Mouse (Mus musculus) frontal cortex, postnatal 25 days (tissue): ENCODE measurements around the gene Snx30.
A peak's percentile ranks its signal among the peaks of the same experiment; 100 is the strongest.

Experiments used
- DNase-seq, 2 experiments: peaks; one replicate each; pipeline ENCODE4 v3.0.0; 2022; ENCODE audit warnings: low spot score in 2 of 2

Snx30 gene

DNA sequence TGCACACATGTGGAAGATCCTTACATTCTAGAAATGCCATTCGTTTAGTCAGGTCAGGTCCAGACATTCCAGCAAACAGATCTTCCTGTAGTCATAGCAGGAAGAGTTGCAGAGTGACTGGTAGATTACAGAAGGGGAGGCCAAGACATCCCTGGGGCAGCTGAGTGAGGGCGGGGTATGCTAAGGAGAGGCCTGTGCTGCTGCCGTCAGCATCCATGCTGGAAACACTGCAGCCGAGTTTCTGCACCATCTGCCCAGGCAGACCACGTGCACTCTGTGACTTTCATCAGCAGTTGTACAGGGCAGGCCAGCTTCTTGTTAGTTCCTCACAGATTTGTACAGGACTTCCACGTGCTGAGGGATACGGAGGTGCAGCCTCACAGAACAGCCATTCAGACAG lies 17.8 kb downstream of the Snx30 start:
- DNase-seq, result no peak

DNA sequence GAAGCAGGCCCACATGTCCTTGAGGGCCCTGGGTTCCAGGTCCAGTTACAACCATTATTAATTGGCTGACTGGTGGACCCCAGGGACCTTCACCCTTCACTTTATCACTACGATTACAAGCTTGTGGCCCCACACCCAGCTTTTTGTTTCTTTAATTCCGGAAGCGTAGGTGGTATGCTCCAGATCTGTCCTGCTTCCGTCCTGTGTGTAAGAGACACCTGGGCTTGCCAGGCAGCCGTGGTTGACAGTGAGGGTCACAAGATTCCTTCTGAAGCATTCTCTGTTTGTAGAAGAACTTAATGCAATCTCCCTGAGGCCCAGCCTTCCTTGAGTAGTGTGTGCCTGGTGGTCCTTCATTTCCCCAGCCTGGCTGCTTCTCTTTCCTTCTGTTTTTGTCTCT lies 19.2 kb downstream of the Snx30 start:
- DNase-seq, result no peak

DNA sequence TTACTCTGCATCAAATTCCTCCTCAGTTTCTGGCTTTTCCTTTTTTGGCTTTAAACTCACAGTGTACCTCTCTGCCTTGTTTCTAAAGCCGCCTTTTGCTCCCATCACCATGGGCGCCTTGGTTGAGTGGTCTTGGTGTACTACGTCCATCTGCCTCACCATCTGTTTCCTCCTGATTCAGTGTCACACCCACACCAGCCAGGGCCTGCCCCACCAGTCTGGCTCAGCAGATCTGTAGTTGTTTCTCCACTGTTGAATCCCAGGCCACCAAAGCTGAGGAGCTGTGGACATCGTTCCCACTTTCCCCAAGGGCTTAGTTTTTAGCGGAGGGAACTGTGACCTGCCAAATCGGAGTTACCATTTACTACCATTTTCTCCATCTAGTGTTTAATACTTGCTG lies 20.0 kb downstream of the Snx30 start:
- no peak for DNase-seq

DNA sequence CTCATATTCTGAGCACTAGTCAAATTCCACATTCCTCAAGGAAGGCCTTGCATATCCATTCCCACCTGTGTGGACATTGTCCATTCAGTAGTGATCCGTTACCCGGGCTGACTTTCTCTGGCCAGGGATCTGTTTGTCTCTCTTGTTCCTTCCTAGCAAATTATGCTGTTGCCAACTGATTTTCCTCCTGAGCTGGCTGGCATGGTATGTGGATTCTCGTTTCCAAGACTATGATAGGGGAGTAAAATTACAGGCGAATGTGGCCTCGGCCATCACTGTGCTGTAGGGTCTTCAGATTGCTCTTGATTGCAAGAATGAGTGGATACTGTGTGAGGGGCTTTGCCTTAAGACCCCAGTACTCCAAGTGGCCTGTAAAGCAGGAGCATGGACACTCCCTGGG lies 20.7 kb downstream of the Snx30 start:
- DNase-seq, result no peak

DNA sequence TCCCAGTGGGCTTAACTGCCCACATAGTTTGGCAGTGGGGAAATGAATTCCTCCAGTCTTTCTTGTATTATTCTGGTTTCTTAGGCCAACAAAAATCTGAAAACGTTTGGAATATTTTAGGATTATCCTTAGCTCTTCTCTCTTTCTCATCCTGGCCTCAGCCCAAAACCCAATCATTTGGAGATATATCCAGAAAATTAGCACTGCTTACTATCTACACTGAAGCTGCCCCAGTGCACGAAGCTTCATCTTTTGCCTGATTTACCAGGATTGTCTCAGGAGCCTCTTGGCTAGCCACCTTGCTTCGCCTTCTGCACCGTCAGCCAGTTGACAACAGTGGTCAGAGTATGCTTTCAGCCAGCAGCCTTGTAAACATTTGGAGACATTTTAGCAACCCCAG lies 23.4 kb downstream of the Snx30 start:
- no peak for DNase-seq

DNA sequence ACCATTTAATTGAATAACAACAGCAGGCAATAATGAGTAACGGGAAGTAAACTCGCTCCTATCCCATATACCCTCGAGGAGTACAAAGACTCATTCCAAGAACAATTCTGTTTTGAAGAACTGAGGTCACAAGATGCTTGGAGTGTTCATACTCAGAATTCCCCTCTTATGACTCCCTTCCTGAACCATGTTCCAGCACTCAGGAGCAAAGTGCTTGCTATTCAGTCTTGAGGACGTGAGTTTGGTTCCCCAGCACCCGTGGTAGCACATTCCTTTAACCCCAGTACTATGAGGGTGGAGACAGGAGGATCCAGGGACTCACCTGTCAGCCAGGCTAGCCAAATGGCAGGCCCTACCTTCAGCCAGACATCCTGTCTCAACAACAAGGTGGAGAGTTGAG lies 25.4 kb downstream of the Snx30 start:
- DNase-seq, result no peak

DNA sequence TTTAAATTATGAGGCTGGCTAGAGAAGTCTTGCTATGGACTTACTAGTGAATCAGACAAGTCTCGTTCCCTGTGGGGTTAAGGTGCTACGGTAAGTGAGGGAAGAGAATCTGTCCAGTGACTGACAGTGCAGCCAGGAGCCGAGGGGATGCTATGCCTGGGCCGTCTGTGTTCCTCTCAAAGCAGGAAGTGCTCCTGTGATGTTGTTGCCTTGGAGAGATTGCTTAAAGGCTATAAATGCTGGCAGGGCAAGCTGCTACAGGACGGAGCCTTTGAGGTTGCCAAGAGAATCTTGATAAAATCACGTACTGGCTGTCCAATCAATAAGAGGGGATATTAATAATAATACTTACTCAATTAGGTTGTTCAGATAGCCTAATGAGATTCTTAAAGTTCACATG lies 27.2 kb downstream of the Snx30 start:
- no peak for DNase-seq

DNA sequence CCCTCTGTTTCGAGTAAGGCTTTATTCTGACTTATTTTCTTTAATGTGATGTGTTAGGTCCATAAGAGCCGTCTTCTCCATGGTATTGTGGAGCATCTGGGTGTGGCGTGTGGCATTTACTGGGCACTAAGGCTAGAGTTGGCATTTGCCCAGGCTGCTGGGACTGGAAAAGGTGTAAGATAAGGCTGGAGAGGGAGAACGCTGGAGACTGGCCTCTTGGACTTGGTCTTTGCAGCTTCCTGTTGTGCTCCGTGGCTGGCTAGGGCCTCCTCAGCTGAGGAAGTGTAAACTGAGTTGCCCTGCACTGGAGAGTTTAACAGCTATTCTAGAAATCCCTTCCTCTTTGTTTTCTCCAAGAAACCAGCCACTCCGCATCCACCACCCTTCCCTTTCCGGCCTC lies 32.0 kb downstream of the Snx30 start:
- no peak for DNase-seq

DNA sequence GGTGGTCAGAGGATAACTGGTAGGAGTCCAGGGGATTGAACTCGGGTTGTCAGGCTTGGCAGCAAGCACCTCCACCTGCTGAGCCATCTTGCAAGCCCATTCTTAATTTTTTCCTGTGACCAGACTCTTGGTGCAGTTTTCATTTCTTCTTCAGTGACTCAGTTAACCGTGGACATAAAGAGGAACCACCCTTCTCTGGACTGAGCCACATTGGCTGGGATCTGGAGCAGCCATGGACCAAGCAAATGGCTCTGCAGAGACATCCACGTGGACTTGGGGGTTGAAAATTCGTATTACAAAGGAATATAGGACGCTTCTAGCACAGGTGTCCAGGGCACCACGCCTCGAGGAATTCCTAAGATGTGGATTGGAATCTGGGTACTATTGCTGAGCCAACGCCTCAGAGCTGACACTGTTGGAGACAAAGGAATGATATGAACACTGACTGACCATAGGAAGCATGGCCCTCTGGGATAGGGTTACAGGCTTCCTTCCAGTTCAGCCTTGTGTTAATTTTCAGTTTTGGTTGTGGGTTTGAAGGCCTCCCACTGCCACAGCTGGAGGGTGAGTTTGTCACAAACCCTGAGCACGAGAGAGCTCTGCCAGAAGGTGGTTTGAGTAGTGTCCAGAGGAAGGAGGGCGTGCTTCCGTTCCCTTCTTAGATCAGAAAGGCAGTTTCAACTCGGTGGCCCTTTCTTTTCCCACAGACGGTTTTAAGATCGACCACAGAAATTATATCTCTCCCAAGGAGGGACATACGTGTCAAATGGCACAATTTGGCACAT lies 39.0 kb downstream of the Snx30 start:
- DNase-seq, result no peak

DNA sequence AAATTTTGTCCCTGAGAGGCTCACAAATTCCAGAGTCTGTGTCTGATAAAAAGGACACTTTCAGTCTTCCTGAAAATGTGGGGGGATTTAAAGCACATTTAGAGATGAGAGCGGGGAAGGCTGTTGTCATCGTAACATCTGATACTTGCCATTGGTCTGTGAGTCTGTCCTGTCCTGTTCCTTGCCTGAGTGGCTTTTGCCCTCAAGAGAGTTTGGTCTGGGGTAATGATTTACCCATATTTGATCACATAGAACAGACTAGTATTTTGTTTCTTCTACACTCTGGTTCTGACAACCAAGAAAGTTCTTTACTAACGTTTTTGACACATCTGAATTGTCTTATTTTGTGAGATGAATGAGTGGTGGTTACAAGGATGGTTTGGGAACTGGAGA lies 39.6 kb downstream of the Snx30 start:
- DNase-seq, result no peak

DNA sequence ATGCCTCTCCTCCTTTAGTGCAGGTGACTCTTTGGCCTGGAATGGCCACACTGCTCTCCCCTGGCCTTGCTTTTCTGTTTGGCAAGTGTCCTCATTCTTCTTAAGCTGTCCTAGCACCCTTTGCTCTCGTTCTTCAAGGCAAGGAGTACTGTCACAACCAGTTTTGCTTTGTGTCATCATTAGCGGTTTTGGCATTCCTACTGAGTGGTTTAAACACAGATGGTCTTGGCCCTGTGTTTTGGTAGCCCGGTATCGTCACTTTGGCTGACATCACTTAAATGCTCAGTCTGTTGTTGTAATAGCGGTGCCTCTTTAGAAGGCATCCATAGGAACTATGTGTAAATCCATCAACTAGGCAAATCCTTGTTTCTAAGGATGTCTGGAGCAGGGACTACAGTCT lies 41.8 kb downstream of the Snx30 start:
- DNase-seq, result no peak

DNA sequence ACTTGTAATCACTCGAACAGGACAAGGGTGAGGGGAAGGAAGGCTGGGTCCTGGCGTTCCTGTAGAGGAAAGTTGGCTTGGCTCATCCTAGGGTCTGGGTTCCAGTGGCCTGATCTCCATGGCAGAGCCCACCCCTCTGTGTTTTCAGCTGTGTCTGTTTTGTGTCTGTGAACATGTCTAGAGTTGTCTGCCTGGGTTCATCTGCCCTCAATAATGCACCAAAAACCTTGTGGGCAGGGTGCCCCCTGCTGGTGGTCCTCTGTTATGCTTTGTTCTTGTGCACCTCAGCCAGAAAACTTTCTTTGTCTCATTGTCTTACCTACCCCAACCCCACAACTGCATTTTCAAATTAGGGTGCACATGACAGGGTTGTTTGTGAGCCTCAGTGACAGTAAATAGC lies 44.5 kb downstream of the Snx30 start:
- DNase-seq, result peak; percentile 53 to 54

DNA sequence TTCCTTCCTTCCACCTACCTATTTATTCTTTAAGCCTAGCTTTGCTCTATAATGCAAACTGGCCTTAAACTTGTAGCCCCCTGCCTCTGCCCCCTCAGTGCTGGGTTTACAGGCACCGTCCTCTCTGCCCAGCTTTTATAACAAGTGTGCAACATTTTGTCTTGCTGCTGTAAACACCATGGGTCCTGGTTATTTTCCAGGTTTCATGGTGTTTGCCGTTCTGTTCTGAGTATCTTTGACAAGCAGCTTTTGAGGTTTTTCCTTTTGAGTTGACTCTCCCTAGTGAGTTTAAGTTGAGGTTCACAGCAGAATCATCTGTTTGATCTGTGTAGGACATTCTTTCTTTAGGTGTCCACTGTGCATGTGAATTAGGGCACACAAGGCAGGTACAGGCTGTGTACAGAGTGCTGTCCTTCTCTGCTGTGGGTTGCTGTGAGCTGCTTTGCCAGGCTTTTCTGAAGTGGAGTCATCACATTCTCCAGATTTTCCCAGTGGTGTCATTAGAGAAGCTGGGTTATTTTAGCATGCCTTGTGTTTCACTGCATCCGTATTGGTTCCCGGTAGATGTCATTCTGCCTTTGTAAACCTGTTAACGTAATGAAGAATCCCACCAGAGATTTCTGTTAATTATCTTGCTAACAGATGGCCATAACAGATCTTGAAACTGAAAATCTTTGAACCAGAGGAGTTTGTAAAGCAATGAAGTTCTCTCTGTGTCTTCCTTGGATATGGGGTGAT lies 45.4 kb downstream of the Snx30 start:
- DNase-seq, result no peak

DNA sequence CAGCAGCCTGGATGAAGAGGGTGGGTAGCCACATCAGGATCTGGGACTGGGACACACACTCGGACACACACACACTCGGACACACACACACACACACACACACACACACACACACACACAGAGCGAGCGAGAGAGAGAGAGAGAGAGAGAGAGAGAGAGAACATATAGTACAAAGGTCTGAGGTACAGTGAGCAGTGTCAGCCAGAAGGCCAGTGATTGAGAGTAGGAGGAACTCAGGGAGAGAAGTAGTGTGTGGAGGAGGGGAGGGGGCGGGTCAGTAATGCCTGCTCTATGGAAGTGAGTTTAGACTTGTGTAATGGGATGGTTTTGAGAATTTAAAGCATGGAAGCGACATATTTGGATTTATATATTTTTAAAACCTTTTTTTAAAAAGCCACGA lies 47.5 kb downstream of the Snx30 start:
- no peak for DNase-seq

DNA sequence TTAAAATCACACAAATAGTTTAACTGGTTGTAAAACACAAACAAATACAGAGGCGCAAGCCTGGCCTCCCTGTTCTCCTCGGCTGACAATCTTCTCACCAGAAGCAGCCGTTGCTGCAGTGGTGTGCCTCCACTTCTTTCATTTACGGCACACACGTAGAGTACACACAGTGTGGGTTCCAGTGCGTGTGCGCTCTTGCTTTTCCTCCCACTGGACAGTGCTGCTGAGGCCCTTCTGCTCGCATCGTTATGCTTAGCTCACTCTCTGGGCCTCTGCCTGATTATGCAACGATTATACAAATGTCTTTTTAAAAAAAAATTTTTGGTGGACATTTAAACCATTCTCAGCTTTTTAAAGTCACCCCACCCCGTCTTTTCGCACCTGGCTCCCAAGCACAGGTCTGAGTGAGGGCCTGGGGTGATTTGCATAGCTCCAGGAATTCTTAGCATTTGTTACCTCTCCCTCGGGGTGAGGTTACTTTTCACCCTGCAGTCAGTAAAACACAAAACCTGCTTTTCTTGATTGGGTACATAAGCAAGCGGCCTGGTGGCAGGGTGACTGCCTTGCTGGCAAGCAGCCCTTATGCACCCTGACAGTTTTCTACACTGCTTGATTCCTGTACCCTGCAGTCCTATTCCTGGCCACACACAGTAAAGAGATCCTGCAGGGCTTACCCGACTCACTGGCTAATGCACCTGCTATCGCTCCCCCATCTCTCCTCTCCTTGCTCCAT lies 54.2 kb downstream of the Snx30 start:
- no peak for DNase-seq

DNA sequence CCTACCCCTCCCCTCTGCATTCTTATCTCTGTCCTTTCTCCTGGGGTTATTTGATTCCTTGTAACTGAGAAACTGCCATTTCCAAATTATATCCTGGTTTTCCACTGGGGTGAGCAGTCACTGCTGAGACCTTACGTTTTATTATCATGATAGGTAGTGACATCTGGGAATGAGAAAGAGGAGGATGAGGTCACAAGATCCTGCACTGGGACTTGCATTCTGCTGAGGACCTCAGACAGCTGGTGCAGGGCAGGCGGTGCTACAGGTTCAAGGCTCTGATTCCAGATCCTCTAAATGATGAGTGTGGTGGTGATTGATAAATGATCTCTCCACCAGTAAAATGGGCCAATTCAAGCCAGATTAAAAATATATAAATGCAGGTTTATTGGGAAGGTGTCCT lies 54.8 kb downstream of the Snx30 start:
- DNase-seq, result no peak

DNA sequence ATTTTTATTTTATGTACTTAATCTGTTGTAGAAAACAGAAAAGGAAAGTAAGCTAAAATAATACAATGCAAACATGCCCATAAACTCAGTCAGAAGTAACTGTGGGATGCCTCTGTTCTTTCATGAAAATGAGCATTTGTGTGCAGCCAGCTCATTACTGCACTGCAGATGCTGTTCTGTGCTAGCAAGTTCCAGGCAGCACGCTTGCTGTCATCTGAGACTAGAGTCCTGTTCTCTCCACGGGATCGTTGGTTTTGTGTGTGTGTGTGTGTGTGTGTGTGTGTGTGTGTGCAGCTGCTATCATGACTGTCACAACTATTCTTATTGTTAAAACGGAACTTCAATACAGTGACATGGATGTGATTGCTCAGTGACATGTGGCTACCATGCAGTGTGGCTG lies 56.2 kb downstream of the Snx30 start:
- DNase-seq, result no peak

DNA sequence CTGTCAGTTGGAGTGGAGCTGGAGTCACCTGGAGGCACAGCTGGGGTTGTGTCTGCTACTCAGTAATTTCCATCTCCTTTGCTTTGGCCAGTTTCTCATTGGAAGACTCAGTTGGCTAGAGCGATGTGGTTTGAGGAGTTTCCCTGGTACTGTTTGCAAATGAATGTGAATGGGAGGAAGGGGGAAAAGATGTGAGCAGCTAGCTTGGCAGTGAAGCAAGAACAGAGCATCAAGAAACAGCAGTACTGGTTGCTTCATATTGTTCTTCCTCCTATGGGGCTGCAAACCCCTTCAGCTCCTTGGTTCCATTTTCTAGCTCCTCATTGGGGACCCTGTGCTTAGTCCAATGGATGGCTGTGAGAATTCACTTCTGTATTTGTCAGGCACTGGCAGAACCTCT lies 56.7 kb downstream of the Snx30 start:
- no peak for DNase-seq

DNA sequence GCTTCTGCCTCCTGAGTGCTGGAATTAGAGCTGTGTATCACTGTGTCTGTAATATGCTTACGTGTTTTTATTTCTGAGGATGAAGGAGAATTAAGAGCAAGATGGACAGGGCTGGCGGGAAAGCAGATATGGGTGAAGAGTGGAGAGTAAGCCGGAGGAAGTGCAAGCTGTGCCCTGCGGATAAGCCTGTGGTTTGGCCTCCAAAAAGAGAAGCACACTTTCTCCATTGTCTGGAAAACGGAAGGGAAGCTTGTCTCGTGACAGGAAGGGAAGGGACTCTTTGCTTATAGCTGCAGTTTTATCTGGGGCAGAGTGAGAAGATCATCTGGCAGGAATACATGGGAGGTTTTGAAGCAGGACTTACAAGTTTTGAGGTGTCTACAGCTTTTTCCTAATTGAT lies 58.2 kb downstream of the Snx30 start:
- no peak for DNase-seq

DNA sequence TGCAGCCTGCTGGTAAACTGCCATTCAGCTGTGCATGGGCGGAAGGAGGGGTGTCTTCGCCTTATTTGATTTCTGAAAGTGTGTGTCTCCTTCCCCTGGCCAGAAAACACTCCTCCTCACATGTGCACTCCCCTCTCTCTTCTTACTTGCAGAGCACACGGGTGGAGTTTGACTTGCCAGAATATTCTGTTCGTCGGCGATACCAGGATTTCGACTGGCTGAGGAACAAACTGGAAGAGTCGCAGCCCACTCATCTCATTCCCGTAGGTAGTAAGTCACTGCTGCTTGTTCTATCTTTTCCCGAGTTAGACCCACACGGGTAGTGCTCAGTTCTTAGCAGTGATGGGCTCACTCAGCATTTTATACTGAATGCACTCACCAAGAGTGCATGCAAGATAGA lies 62.4 kb downstream of the Snx30 start:
- DNase-seq, result no peak

DNA sequence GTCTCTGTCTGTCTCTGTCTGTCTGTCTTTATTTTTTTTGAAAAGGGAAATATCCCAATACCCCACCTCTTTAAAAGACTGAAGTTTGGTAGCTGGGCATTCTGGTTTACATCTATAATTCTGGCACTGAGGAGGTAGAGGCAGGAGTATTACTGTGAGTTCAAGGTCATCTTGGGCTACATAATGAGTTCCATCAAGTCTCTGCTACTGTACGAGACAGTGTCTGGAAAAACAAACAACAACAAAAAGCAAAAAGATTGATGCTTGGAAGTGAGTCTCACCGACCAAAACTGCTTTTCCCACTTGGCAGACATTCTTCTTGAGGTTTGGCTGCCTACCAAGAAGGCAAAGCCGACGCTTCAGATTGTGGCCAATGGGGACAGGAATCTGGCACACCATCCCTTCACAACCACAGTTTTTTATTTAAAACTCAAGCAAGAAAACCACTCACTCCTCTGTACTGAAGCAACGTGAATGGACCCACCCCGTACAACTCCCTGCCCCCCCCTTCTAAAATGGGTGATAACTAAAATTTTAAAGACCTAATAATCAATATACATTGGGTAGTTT lies 63.9 kb downstream of the Snx30 start:
- no peak for DNase-seq

DNA sequence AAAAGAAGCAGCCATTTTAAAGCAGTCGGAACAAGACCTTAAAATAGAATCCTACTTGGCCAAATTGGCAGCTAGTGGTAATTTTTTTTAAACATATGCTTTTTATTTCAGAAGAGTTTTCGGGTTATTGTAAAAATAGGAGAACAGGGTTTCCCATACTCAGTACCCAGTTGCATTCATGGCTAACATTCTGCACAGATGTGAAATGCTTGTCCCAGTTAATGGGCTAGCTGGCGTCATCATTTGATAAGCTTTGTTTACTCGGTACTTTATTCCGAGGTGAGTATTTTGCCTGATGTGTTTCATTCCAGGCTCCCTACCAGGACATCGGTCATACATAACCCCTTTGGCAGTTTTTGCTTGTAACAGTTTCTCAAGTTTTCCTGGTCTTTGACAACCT lies 64.8 kb downstream of the Snx30 start:
- no peak for DNase-seq
